Mouse (Mus musculus) cerebellum, adult 18-20 months (tissue): ENCODE measurements around the gene Tmem79.
A peak's percentile ranks its signal among the peaks of the same experiment; 100 is the strongest.
"Not testable (repeated sequence)": the region's sequence is repeated elsewhere in the genome, so short reads cannot be mapped to it uniquely, and the experiment has no call there.

Experiments
- DNase-seq, 2 experiments: peaks; one replicate each; pipeline ENCODE4 v3.0.0; 2021

Gene Tmem79

DNA sequence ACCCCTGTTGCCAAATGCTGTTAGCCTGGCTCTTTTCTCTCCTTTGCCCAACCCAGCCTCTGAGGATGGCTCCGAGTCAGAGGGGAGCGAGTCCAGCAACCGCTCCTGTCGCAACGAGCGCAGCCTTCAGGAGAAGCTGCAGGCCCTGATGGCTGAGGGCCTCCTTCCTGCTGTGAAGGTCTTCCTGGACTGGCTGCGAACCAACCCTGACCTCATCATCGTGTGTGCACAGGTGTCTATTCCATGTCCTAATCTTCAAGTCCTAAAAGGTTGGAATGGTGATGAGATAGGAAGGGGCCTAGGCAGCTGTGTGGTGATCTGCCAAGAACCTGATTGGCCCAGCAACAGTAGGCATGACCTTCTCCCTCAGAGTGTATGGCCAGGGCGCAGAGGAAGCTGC lies 17.0 kb upstream of the Tmem79 start:
- DNase-seq = peak; percentile 68

GRCm38 (mm10) chr3:88350732-88351131 lies 14.8 kb upstream of the Tmem79 start:
- no peak for DNase-seq

DNA sequence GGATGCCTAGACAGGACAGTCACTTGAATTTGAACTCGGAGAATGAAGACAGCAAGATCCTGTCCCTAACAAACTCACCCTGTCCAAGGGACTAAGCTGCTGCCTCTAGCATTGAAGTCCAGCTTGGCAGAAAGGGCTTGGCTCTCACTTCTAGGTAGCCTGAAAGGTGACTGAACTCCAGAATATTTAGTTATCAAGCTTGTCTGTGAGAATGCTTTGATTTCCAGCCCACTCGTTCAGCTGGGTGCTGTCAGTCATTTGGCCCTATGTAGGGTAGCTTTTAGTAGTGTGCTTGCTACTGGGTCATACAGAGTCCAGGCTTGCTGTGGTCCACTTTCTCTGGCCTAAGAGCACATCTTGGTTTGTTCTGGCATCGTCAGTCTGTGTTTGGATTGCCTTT lies 3.1 kb upstream of the Tmem79 start:
- no peak for DNase-seq

DNA sequence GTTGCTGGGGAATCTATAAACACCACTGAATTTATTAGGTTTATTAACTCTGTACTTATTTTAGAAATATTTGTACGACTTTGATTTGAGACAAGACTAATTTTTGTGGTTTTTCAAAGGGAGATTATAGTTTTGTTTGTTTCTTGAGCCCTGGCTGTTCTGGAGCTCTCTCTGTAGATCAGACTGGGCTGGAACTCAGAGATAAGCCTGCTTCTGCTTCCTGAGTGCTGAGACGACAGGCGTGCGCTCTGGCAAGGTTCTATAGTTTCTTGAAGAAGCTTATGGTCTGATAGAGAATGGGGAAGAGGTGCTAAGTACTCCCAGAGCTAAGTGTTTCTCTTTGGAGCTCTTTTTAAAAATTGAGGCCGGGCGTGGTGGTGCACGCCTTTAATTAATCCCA lies 2.4 kb upstream of the Tmem79 start:
- DNase-seq = no peak

DNA sequence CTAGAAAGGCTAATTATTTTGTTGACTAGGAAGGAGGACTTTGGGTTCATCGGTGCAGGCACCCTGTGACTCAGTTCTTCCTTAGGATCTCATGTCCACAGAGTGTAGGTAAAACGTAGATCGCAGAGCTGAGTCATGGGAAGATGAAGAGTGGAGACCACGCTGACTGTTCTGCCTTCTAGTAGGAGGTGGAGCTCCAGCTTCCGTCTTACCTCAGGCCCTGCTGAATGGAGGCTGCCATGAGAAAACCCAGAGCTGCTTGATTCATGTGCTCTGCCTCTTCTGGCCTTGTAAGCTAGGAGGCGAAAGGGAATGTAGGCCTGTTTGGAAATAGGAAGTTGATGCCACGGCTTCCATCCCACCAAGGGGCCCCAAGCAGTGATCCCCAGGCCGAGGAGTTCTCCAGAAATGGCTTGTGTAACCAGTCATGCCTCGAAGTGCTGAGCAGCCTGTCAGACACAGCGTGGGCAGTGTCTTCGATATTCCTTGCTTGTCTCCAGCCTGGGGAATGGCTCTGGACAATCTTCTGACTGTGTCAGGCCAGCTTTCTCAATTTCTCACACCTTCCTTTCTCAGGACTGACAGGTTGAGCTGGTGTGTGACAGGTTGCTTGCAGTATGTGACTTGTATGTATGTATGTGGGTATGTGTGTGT lies 1.5 kb upstream of the Tmem79 start:
- no peak for DNase-seq

GRCm38 (mm10) chr3:88335436-88336053 lies 403 bp downstream of the Tmem79 start:
- DNase-seq = peak in 1 of 2 experiments; percentile 14

DNA sequence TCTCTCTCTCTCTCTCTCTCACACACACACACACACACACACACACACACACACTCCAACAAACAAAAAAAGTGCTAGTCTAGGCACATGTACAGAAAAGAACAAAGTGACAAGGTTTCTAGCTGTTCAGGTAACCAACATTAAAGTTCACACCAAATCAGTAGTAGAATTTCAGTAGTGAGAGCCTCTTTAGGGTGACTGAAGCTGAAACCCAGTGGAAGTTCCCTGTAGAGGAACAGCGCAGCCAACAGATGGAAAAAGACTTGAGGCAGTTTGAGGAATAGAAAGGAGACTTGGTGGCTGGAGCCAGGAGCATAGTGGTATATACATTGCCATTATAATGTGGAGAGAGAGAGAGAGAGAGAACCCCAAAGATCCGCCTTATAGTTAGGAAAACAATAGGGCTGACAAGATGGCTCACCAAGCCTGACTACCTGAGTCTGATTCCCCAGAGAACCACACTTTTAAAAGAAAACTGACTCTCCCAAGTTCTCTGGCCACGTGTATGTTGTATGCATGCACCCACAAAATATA lies 979 bp downstream of the Tmem79 start:
- no peak for DNase-seq

DNA sequence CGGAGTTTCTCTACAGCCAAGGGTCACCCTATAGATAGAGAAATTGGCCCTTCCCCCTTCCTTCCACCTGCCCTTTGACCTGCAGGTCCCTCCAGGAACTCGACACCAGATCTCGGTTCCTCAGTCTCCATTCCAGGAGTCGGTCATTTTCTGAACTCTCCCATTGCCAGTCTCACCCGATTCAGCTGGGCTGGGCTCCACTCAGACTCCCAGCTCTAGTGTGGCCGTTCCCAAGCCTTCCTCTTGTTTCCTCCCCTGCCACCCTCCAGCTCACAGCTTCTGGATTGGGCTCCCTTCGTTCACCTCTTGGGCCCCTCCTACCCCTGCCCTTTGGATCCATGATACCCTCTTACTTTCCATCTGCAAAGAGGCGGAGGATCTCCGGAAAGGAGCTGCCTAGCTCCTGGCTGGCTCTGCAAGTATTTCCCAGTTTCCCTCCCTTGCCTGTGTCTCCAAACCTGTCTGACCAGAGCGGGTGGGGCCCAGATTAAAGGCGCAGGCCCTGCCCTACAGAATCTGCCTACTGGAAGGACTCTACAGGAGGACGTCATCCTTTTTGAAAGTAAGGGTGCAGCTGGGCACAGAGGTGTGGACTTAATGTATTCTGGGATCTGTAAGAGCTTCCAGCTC lies 1.8 kb downstream of the Tmem79 start:
- no peak for DNase-seq

DNA sequence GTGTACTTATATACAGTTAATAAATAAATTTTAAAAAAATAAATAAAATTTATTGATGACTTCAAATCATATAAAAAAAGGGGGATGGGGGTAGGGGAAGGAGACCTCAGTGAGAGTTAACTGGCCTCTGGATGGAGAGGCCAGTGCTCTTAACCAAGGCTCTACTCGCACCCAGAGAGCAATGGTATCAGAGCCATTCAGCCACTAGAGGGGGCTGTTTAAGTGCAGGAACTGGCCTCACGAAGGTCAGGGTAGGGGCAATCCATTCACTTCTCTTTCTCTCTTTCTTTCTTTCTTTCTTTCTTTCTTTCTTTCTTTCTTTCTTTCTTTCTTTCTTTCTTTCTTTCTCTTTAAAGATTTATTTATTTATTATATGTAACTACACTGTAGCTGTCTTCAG lies 4.7 kb downstream of the Tmem79 start:
- peak; percentile 47 to 58 for DNase-seq

DNA sequence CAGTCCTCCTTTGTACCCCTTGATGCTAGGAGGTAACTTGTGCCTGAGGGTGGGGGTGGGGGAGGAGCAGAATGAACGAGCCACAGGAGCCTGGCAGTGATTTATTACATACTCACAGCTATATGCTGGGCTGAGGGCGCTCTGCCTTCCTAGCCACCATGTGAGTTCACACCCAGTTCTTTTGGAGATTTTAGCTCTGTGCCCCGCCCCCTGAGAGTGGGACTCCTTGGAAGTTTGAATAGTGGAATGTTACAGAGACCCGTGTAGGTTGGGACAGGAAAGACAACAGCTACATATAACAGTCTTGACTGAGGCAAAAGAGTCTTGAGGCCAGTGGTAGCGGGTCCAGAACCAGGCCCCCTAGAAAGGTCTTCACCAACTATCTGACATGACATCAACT lies 7.0 kb downstream of the Tmem79 start:
- no peak for DNase-seq

- peak; percentile 74 to 76 for DNase-seq
Measured at GRCm38 (mm10) chr3:88324951-88325405, 11.0 kb downstream of the Tmem79 start, which contains the start of gene Glmp. TSS of gene Glmp (plus strand) at chr3:88325023.

DNA sequence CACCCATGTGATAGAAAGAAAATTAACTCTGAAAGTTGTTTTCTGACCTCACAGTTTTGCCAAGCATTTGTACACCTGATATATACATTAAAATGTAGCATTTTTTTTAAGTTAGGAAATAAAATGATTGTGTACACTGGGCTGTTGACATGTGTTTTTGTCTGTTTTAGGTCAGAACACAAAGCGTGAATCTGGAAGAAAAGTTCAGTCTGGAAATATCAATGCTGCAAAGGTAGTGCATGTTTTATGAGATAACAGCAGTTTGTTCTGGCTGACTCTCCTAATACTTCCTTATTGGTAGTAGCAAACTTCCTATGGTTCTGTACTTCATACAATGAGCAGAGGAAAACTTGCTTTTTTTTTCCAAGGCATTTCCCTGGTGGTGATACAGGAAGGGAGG lies 36.8 kb downstream of the Tmem79 start:
- DNase-seq = no peak

DNA sequence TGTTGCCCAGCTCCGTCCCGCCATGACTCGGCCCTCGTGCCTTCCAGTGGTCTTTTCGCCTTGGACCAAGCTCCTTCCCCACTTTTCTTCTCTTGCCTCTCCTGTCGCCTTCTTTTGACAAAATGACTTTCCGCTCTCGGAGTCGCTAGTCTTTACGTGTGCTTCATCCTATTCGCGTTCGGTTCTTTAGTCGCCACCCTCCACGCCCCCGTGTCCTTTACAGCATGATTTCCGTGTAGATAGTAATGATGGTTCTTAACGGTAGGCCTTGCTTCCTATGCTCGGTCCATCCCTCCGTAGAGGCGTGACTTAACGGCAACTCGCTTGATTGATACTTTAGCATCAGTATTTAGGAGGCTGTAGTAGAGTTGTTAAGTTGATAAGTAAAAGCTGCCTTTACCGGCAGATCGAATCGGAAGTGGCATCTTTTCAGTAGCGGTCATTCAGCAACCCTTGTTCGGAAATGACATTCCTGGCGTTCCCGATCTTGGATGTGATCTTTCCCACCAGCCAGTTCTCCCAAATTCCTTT lies 38.6 kb downstream of the Tmem79 start:
- DNase-seq = no peak

DNA sequence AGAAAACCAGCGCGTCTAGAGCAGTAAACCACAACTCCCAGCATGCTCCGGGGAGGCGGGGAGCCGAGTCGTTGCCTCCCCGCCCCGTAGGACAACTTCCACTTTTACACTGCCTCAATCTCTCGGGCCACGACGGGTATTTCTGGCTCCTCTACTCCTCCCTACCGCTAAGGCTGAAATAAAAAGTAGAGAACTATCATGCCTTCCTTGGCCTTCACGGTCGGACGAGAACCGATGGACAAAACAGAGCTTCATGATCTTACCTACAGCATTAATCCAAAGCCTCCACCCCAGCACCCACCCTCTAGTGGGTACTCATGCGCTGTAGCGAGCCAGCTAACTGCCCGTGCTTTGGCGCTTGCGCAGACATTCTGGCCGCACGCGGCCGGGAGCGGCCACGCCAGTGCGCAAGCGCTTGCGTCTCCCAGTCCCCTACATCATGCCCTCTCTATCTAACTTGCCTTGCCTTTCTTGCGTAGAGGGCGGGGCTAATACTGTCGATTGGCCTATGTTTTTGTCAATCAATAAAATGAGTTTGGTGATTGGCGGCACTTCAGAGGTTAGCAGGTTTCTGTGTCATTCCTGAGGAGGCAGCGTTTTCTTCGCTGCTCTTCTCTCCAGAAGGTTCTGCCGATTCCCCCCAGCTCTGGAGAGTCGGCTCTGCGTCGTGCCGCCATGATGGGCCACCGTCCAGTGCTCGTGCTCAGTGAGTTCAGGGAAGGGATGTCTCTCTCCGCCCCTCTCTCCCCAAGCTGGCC lies 39.2 kb downstream of the Tmem79 start, which contains the start of the genes Tsacc and Cct3:
TSS of gene Tsacc (minus strand) at position 439 of the 758 bp plus-strand sequence.
TSS of gene Cct3 (plus strand) at position 556 of the 758 bp plus-strand sequence.
- peak; percentile 97 for DNase-seq

GRCm38 (mm10) chr3:88296110-88296560 lies 39.8 kb downstream of the Tmem79 start:
- DNase-seq = no peak

GRCm38 (mm10) chr3:88295272-88295671 lies 40.7 kb downstream of the Tmem79 start:
- DNase-seq = not testable (repeated sequence)

DNA sequence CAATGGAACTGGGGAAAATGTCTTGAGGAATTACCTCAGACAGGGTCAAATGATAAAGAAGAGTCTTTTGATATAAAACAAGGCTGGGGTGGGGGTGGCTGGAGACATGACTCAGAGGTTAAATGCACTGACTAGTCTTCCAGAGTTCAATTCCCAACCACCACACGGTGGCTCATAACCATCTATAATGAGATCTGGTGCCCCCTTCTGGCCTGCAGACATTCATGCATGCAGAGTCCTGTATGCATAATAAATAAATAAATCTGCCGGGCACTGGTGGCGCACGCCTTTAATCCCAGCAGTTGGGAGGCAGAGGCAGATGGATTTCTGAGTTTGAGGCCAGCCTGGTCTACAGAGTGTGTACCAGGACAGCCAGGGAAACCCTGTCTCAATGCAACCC lies 44.0 kb downstream of the Tmem79 start:
- DNase-seq = peak; percentile 14 to 27

GRCm38 (mm10) chr3:88288133-88288713 lies 47.7 kb downstream of the Tmem79 start:
- not testable (repeated sequence) for DNase-seq

GRCm38 (mm10) chr3:88287110-88287509 lies 48.8 kb downstream of the Tmem79 start, which contains the start of gene Gm38392:
TSS of gene Gm38392 (minus strand) at chr3:88287210.
- no peak for DNase-seq

- DNase-seq = not testable (repeated sequence)
Measured at GRCm38 (mm10) chr3:88285565-88285895, 50.4 kb downstream of the Tmem79 start.

DNA sequence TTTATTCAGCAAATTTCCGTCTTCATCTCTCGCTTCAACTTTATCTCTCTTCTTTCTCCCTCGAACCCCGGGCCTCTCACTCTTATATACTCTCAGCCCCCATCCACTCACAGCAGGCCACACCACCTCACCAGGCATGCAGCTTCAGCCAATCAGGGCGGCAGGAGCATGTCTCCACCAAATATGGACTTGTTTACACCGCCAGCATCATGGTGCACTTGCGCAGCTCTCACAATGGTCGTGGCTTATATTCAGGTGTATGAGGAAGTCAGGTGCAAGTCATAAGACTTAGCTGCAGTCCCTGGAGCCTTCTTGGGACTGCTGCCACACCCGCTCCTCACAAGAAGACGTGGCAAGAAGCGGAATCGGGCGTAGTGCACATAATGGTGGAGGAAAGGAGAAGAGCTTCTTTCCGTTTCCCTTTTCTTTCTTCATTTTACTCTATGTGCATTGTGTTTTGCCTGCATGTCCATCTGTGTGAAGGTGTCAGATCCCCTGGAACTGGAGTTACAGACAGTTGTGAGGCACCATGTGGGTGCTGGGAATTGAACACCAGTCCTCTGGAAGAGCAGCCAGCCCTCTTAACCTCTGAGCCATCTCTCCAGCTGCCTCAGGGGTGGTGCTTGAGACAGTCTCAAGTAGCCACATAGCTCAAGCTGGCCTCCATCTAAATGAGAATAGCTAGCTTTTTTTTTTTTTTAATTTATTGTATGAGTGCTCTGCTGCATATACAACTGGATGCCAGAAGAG lies 51.0 kb downstream of the Tmem79 start:
- DNase-seq = not testable (repeated sequence)
